Mouse (Mus musculus) right cerebral cortex, postnatal 14 days (tissue): Measurements from ENCODE around the gene Fgf11.
A peak's percentile ranks its signal among the peaks of the same experiment; 100 is the strongest.

Source experiments
- DNase-seq: peaks from one replicate; pipeline ENCODE4 v3.0.0; 2022

The Fgf11 gene

GRCm38 (mm10) chr11:69778985-69779384 is 22.7 kb downstream of the Fgf11 start:
- DNase-seq: no peak

GRCm38 (mm10) chr11:69778258-69778982 is 23.2 kb downstream of the Fgf11 start:
- peak; percentile 59 for DNase-seq

GRCm38 (mm10) chr11:69777504-69778257 is 24.0 kb downstream of the Fgf11 start:
- no peak for DNase-seq

GRCm38 (mm10) chr11:69776488-69776887 is 25.2 kb downstream of the Fgf11 start:
- DNase-seq: no peak

- DNase-seq: no peak
These were observed 25.9 kb downstream of the Fgf11 start for GRCm38 (mm10) chr11:69775716-69776115.

GRCm38 (mm10) chr11:69774961-69775360 is 26.7 kb downstream of the Fgf11 start:
- DNase-seq: no peak

GRCm38 (mm10) chr11:69767625-69767909 is 34.1 kb downstream of the Fgf11 start:
- no peak for DNase-seq

- no peak for DNase-seq
These were observed 34.6 kb downstream of the Fgf11 start for GRCm38 (mm10) chr11:69766872-69767624.

- peak; percentile 80 for DNase-seq
These were observed 35.5 kb downstream of the Fgf11 start for GRCm38 (mm10) chr11:69766126-69766609.

GRCm38 (mm10) chr11:69765221-69766125 is 36.2 kb downstream of the Fgf11 start, which contains the start of gene Zbtb4:
Gene Zbtb4 (plus strand): TSS chr11:69765912.
- peak; percentile 39 for DNase-seq

GRCm38 (mm10) chr11:69763551-69763950 is 38.1 kb downstream of the Fgf11 start:
- DNase-seq: no peak

- no peak for DNase-seq
These were observed 39.8 kb downstream of the Fgf11 start, which contains the start of gene Slc35g3 for GRCm38 (mm10) chr11:69761868-69762267. Gene Slc35g3 (minus strand): TSS chr11:69761968.

- DNase-seq: no peak
These were observed 40.8 kb downstream of the Fgf11 start for GRCm38 (mm10) chr11:69760901-69761200.

- DNase-seq: no peak
These were observed 41.3 kb downstream of the Fgf11 start for GRCm38 (mm10) chr11:69760160-69760900.

GRCm38 (mm10) chr11:69758971-69759721 is 42.5 kb downstream of the Fgf11 start:
- DNase-seq: peak; percentile 84

- DNase-seq: peak; percentile 96
These were observed 43.1 kb downstream of the Fgf11 start, which contains the start of gene Polr2a for GRCm38 (mm10) chr11:69758478-69758970. Gene Polr2a (minus strand): TSS chr11:69758637.

- DNase-seq: peak; percentile 96
These were observed 43.6 kb downstream of the Fgf11 start for GRCm38 (mm10) chr11:69758090-69758456.

- no peak for DNase-seq
These were observed 44.2 kb downstream of the Fgf11 start for GRCm38 (mm10) chr11:69757303-69758089.

- DNase-seq: no peak
These were observed 47.0 kb downstream of the Fgf11 start for GRCm38 (mm10) chr11:69754701-69755100.

GRCm38 (mm10) chr11:69754233-69754632 is 47.4 kb downstream of the Fgf11 start:
- no peak for DNase-seq
